Mouse (Mus musculus) kidney, adult 8-10 months (tissue): ENCODE measurements around the gene Krtap8-1.

Source experiments
- DNase-seq, 2 experiments: peaks; one replicate each; pipeline ENCODE4 v3.0.0; 2022

The Krtap8-1 gene

DNA sequence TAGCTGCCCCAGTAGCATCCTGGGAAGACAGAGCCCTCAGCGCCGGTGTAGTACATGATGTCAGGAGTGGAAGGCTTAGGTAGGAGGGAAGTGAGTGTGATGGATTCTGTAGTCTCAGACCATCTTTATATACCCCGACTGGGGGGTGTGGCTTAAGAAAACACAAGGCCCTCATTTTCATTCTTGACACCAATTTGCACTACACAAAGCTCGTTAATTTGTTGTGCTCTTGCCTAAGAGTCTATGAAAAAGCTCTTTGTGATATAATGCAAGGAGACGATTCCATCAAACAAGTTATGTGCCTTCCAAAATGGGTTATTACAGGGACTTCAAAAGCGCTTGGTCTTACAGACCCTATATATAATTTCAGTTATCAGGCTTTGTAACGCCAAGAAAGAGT, at the start of gene Krtap8-1:
Gene Krtap8-1, minus strand, starts transcription at position 101 of the 400 bp plus-strand sequence.
- no peak for DNase-seq

DNA sequence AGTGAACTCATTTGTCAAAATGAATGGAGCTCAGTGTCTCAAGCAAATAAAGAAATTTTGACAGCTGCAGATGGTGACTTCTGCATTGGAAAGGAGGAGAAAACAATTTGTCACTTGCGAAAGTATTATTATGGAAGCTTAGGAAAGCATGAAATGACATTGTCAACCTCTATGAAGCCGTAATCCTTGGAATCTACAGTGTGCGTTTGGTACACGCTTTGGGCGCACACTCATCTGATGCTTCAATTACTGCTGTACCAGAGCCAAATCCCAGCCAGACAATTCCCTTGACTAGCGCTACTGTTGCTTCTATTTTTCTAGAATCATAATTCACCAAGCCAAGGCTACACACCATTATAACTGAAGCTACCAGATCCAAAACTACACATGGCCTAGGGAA, 49.6 kb upstream of the Krtap8-1 start:
- no peak for DNase-seq

DNA sequence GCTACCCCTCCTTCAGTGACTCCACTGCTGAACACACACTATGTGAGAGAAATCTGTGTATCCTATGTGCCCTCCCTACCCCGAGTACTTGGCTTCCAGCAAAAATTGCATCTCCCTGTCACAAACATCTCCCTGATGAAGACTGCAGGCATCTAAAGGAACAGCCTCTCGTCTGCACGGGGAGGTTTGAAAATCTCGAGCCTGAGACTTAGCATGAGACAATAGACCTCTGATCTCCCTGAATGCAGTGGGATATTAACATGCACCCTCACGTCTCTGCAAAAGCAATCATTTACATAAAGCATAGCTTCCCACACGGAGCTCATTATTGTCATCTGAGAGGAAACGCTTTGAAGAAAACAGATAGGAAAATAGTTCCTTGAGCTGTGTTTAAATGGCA, 42.8 kb upstream of the Krtap8-1 start:
- no peak for DNase-seq

DNA sequence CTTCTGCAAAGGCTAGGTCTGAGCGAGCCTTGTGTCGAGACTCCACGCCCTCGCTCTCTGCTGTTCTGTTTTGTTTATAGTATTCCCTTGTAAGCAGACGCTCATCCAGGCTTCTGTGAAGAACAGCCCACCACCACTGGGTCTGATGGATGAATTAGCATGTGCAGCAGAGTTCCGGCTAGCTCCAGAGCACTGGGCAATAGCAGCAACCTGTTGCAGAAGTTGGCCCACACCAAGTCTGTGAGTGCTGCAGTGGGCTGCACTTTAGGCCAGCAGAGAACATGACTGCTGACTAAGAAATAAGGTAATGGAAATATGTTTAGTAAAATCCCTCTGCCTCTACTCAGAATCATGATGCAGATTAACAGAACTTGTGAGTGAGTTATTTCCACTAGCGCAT, 42.1 kb upstream of the Krtap8-1 start:
- DNase-seq: no peak

DNA sequence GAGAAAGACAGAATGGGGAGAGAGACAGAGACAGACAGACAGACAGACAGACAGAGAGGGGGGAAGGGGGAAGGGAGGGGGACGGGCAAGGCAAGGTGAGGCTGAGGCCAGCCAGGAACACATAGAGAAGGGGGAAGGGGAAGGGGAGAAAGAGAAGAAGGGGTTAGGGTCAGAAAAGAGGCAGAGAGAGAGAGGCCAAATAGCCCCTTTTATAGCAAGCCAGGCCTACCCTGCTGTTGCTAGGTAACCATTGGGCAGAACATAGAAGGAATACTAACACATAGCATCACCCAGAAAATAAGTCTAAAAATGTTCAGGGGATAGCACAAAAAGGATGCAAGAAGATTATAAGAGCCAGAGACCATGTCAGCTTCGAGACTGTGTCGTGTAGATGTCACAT, 40.6 kb upstream of the Krtap8-1 start:
- DNase-seq: no peak

DNA sequence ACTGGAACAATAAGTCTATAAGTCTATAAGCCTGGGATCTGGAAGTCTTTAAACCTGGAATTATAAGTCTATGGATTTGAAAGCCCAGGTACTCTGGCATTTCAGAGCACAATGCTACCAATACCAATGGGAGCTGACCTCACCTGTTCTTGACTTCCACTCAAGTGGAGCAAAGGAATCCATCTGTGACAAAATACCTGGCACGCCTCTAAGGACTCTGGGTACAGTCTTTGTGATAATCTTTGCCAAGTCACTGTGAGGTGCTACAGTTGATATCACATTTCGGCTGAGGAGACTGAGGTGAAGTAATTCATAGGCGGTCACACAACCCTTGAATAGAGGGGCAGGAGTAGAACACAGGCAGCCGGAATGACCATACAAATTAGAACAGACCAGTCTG, 33.2 kb upstream of the Krtap8-1 start:
- no peak for DNase-seq

DNA sequence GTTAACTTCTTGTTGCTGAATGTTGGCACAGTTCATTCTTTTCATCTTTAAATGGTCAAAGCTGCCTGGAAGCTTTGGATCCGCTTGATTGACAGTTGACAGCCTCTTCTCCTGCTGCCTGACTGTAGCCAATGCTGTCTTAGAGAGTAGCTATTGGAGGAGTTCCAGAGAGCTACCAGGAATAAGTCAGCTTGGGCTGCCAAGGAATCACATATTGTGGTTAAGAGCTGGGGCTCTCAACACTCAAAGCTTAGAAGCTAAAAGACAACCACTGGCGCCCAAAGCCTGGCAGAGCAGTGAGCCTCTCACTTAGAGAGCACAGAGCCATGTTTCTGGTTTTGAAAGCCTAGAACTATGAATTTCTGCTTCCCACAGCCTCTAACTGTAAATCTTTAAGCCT, 32.8 kb upstream of the Krtap8-1 start:
- DNase-seq: no peak

DNA sequence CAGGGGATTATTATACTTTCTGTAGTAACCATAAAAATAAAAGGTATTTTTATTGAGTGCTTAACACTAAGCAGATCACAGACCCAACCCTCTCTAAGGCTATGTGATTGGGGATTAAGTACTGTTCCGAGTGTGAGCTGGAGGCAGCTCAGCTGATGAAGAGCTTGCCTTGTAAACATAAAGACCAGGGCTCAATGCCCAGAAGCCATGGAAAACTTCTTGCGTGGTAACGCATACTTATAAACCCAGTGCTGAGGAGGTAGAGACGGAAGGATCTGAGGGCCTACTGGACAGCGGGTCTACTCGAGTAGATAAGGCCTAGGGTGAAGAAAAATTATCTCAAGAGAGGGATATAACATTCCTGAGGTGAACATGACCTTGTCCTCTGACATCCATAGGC, 32.3 kb upstream of the Krtap8-1 start:
- no peak for DNase-seq

DNA sequence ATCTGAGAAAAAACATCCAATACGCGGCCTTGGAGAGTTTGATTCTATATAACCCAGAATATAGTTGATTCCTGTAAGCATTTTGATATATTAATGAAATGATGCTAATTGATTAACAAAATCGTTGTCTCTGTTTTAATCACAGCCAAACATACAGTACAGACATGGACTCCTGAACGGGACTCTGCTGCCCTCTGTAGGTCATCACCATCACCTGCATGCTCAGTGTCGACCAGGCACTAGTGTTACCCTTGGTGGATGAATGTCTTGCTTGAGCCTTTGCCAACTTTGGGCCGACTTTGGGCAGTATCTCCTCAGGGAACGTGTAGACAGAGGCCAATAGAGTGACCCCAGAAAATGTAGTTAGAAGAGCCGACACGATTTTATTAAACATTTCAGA, 29.9 kb upstream of the Krtap8-1 start:
- DNase-seq: peak; percentile 15 to 40

DNA sequence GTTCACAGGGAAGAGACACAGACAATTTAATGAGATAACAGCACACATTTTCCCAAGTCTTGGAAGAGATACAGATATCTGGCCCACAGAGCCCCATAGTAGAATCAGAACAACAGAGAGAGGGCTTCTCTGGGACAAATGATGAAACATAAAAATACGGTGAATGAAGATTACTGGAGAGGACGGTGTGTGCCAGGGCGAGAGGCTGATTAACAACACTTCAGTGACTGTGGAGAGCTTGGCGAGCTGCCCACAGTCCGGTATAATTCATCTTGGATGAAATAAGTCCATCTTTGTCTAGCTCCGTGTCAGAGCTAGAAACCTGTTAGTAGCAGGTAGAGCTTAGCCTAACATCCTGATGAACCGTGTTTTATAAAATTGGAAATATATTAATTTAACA, 25.7 kb upstream of the Krtap8-1 start:
- DNase-seq: no peak

DNA sequence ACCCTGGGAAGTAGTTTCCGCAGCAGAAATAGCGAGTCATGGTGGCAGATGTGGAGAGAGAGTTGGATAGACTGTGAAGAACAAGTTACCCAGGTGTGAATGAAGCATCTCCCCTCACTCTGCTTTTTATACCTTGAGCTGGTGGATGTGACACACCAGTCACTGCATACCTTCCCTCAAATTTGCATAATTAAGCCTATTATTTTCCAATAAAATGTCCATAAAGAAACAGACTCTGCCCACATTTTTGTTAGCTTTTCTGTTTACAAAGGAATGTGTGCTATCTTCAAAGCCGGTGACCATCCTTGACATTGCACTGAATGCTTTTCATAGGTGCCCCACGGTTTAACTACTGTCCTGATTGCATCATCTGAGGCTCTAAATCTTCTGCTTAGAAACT, 20.5 kb upstream of the Krtap8-1 start, which contains the start of gene Krtap7-1:
Gene Krtap7-1, minus strand, starts transcription at position 101 of the 400 bp plus-strand sequence.
- no peak for DNase-seq

DNA sequence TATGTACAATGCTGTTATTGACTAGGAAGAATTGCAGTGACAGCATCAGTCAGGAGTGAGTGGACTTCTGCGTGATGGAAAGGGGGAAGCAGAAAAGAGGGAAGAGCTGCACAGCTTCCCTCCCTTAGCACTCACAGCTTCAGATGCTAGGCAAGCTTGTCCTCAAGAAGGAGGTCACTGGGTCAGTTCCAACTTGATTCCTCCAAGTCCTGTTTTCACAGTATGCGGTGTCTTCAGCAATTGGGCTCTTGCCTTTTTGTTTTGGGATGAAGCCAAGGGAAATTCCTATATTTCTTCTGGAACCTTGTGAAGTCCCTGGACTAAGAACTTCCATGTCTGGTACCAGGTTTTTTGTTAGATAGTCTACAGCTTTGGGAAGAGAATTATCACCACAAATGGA, 15.8 kb upstream of the Krtap8-1 start:
- no peak for DNase-seq

DNA sequence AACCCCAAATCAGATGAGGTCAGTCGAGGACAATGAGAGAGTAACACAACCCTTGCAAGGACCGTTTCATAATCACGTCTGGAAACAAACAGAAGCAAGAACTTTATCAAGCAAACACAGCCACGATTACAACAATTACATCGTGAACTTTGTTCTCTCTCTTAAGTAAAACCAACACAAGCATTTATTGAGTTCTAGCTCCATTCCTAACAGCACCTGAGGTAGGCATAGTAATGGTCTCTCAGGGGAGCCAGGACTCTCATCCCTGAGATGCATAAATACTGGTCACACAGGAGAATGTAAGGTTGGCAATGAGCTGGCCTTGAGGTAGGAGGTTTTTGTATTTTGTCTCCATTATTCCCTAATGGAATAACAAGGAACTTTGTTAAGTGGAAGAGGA, 14.1 kb upstream of the Krtap8-1 start:
- DNase-seq: no peak

DNA sequence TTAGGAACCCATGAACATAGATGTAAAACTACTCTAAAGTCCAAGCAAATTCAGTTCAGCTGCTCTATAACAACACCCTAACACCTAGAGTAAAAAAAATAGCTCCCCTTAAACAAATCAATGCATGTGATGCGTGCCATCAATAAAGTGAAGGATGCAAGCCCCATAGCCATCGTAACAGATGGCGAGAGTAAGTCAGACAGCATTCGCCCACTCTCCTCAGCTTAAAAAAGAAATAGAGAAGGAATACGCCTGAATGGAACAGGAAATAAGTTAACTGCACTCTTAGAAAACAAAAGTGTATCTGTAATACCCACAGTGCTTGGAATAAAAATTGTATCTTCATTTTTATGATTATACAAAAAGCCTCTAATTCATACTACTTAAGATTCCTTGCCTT, 9.2 kb upstream of the Krtap8-1 start:
- DNase-seq: no peak

DNA sequence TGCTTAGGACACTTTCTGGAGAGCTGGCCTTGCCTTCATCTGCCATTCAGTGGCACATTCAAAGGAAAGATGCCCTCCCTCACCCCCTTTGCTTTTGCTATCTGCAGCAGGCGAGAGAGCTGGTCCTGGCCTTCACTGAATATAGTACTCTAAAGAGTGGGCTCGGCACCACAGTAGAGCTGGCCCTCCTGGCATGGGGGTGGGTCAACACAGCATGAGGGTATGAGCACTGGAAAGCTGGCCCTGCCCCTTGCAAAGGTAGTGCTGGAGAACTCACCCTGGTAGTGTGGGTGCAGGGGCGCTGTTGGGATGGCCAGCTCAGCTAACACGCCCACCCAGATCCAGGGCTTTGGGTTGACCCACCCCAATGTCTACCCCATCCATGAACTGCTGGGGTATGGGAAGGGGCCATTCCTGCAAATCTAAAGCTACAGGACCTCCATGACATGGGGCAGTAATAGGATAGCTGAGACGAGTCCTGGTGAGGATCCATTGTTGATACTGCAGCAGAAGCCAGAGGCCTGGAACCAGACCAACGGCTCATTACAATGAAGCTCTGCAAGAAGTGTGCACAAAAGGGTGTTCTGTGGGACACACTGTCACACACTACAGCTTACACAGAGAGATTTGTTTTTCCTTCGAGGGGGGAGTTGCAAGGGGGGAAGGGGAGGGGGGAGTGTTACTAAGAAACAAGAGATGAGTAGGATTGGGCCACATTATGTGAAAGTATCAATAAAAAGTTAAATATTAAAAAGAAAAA, 7.8 kb upstream of the Krtap8-1 start:
- DNase-seq: no peak

DNA sequence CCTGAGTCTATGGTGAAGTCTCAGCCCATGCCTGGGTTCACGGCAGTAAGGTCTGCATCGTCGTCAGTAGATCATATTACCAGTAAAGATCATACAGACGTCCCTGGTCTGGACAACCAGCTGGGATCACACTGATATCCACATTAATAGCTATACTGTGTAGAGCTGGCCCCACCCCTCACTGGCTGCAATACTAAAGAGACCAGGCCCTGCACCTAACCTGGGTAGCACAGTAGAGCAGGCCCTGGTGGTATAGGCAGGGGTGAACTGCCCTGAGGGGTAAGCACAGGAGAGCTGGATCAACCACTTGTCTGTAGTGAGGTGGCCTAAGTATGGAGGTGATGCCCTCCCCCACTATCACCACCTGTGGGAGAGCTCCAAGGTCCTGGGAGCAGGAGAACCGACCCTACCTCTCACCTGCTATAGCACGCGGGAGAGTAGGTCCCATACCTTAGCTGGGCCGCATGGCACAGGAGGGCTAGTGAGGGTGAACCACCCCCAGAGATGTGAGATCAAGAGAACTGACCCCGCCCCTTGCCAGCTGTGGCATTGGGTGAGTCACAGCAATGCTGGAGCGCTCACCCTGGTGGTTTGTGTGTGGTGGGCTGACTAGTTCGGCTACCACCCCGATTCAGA, 10.0 kb downstream of the Krtap8-1 start:
- no peak for DNase-seq

DNA sequence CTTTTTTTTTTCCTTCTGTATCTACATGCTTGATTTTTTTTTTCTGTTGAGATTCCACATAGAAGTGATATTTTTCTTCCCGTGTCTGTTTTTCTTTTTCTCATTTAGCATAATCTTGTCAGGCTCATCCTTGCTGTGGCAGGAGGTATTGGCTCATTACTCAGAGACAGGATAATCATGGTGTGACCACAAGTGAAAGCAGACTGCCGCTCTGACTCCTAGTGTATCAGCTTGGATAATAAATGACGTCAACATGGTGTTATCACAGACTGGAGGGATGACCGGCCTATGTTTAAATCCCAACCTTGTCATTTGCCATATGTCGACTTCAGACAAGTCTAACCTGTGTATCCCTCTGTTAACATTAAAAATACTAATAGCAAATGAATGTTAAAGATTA, 26.6 kb downstream of the Krtap8-1 start:
- no peak for DNase-seq
